Mouse (Mus musculus) gastrocnemius, postnatal 25 days (tissue): ENCODE data around the gene Slc9a5. TPM values are rescaled to one million over a fixed set of nuclear protein-coding genes. Genes with fewer than 3 reads are reported as not detected.

Experiments used
- DNase-seq: peaks from one replicate; pipeline ENCODE4 v3.0.0; 2022
- microRNA-seq, 2 experiments: library from miRNA; unstranded; fragments of <30 nt; microRNA quantifications; one replicate each; pipeline ENCODE4 v1.2.0; 2021; ENCODE audit warnings: borderline replicate concordance in 2 of 2
- total RNA-seq, 2 experiments: library from RNA; stranded (reverse); gene quantifications; 1 replicate in 1 of 2; 2 replicates in 1 of 2; pipeline ENCODE4 v1.2.3; 2021

The Slc9a5 gene
- total RNA-seq, 2 experiments from 2014 or later: 0.56 to 0.72 TPM

GRCm38 (mm10) chr8:105408331-105408730 lies 59.7 kb downstream of the Slc9a5 start:
- DNase-seq: no peak

- DNase-seq: no peak
Measured at GRCm38 (mm10) chr8:105409947-105410346, 61.3 kb downstream of the Slc9a5 start.

GRCm38 (mm10) chr8:105413391-105413790 lies 64.7 kb downstream of the Slc9a5 start, which contains the start of the genes Kctd19 and Lrrc36:
Kctd19 (minus strand) TSS chr8:105413502.
Lrrc36 (plus strand) TSS chr8:105413571.
- DNase-seq: peak; percentile 56

GRCm38 (mm10) chr8:105418992-105419391 lies 70.3 kb downstream of the Slc9a5 start:
- no peak for DNase-seq

Small RNAs within 50 kb of the gene (microRNA-seq; reads per million reads assigned to microRNA genes)
- gene Gm27320 (0 reads per million in 2 experiments), gene Mir328 (578 to 583 reads per million in 2 experiments)

Other genes with a start within 250 kb of the Slc9a5 start
- gene Ces4a, start 217.0 kb upstream of the Slc9a5 start, total RNA-seq: not detected
- gene Cbfb, start 178.2 kb upstream of the Slc9a5 start, total RNA-seq: 10 to 100 TPM; 42.1 to 42.2 TPM
- 10 to 100 TPM; 13.5 to 24.2 TPM for gene D230025D16Rik, start 123.7 kb upstream of the Slc9a5 start, total RNA-seq
- gene B3gnt9, start 93.7 kb upstream of the Slc9a5 start, total RNA-seq: 1 to 10 TPM; 2.6 TPM
- 1 to 10 TPM; 3.0 TPM for gene Tradd, start 84.2 kb upstream of the Slc9a5 start, total RNA-seq
- gene Fbxl8, start 84.2 kb upstream of the Slc9a5 start, total RNA-seq: 1 to 10 TPM in 1 of 2 experiments, under 1 TPM in 1; 0.90 to 1.0 TPM
- 1 to 10 TPM; 2.9 to 3.0 TPM for gene Hsf4, start 79.0 kb upstream of the Slc9a5 start, total RNA-seq
- gene Nol3, start 72.7 kb upstream of the Slc9a5 start, total RNA-seq: 10 to 100 TPM; 22.3 to 23.3 TPM
- under 1 TPM; 0.64 to 0.84 TPM for gene 4931428F04Rik, start 59.0 kb upstream of the Slc9a5 start, total RNA-seq
- 1 to 10 TPM; 1.4 to 2.5 TPM for gene Exoc3l, start 52.7 kb upstream of the Slc9a5 start, total RNA-seq
- 10 to 100 TPM; 21.8 to 24.5 TPM for gene E2f4, start 51.2 kb upstream of the Slc9a5 start, total RNA-seq
- under 1 TPM; 0.49 to 0.99 TPM for gene Elmo3, start 43.2 kb upstream of the Slc9a5 start, total RNA-seq
- gene Lrrc29, start 22.6 kb upstream of the Slc9a5 start, total RNA-seq: 1 to 10 TPM in 1 of 2 experiments, under 1 TPM in 1; 0.87 to 1.4 TPM
- gene Tmem208, start 22.5 kb upstream of the Slc9a5 start, total RNA-seq: 10 to 100 TPM; 20.5 to 23.1 TPM
- 10 to 100 TPM; 17.4 to 24.6 TPM for gene Fhod1, start 890 bp upstream of the Slc9a5 start, total RNA-seq
- under 1 TPM in 1 of 2 experiments, not detected in 1; 0.11 TPM for gene Plekhg4, start 24.4 kb downstream of the Slc9a5 start, total RNA-seq
- gene Kctd19, start 64.7 kb downstream of the Slc9a5 start, total RNA-seq: not detected
- under 1 TPM; 0.41 to 0.67 TPM for gene Lrrc36, start 64.7 kb downstream of the Slc9a5 start, total RNA-seq
- gene Tppp3, start 122.7 kb downstream of the Slc9a5 start, total RNA-seq: 10 to 100 TPM; 86.7 to 99.2 TPM
- gene Zdhhc1, start 148.1 kb downstream of the Slc9a5 start, total RNA-seq: 10 to 100 TPM in 1 of 2 experiments, 1 to 10 TPM in 1; 8.7 to 10.1 TPM
- under 1 TPM; 0.51 to 0.61 TPM for gene Hsd11b2, start 169.9 kb downstream of the Slc9a5 start, total RNA-seq
- gene Atp6v0d1, start 217.2 kb downstream of the Slc9a5 start, total RNA-seq: 10 to 100 TPM; 41.7 to 45.1 TPM